Mouse (Mus musculus): ENCODE results near the gene Eif4g1. TPM values are rescaled to one million over a fixed set of nuclear protein-coding genes. Genes with fewer than 3 reads are reported as not detected.

Gene Eif4g1
- total RNA-seq, 2 experiments from 2014 or later, result 356 to 390 TPM

DNA sequence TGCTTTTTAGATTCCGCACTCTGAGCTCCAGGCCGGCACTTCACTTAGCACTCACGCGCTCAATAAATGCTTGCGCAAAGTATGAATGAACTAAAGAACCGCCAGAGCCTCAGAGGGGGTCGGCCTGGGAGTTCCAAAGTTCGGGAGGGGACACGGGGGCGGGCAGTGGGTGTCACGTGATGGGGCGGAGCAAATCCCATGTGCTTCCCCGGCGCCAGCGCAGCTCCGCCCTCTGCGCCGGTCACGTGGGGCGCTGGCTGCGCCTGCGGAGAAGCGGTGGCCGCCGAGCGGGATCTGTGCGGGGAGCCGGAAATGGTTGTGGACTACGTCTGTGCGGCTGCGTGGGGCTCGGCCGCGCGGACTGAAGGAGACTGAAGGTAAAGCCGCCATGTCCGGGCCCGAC is 4.4 kb downstream of the Eif4g1 start:
- peak; percentile 96 for DNase-seq

DNA sequence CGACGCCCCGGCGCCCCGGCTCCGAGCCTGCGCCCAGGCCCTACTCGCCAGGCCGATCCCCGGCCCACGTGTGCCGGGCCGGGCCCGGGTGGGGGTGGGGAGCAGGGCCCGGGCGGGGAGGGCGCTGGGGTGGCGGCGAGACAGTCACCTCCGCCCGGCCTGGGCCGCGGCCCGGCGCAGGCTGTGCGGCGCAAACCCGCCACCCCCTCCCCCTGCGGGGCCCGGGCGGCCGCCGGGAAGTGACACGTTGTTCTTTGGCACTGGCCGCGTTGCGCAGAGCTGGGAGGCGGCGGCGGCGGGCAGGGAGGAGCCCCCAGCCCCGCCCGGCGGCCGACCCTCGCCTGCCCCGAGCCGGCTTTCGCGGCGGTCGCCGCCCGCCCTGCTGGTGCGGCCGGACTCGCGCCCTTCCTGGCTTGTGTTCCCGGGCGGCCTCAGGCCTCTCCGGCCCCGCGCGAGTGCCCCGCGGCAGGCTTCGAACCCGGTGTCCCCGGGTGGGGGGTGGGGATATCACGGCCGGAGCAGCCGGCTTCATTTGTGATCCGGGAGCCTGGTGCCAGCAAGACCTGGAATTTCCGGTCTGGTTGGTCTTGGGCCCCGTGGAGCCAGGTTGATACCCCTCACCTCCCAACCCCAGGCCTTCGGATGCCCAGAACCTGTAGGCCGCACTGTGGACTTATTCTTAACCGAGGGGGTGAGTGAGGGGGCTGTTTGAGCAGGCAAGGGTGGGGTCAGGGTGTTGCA is 5.0 kb downstream of the Eif4g1 start:
- peak; percentile 77 for DNase-seq

DNA sequence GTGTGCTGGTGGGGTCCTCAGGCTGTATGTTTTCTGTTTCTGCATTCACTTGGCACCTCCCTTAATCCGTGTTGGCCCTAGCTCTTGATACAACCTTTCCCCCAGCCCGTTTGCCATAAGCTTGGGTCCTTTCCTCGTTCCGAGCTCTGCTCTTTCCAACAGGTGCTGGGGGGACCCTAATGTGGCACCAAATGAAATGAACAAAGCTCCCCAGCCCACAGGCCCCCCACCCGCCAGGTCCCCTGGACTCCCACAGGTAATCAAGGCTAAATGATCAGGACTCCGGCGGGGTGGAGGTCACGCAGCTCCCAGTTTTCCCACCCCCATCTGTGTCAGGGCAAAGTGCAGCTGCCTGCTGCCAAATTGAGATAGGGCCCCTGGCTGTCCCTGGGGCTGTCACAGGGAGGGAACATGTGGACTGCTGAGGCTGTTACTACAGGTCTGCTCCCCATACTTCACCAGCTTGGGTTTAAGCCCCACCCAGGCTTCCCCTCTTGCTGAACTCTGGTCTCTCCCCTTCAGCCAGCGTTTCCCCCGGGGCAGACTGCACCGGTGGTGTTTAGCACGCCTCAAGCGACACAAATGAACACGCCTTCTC is 5.7 kb downstream of the Eif4g1 start:
- peak; percentile 41 for DNase-seq

DNA sequence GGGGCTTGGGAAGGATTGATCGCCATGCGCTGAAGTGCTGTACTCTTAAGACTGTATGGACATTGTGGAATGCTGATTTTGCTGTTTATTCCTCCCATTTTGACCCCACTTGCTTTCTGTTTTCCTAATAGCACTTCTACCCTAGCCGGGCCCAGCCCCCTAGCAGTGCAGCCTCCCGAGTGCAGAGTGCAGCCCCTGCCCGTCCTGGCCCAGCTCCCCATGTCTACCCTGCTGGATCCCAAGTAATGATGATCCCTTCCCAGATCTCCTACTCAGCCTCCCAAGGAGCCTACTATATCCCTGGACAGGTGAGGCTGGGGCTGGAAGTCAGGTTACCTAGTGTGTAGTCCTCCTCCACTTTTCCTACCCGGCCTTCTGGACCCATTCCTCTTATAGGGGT is 7.1 kb downstream of the Eif4g1 start:
- no peak for DNase-seq

DNA sequence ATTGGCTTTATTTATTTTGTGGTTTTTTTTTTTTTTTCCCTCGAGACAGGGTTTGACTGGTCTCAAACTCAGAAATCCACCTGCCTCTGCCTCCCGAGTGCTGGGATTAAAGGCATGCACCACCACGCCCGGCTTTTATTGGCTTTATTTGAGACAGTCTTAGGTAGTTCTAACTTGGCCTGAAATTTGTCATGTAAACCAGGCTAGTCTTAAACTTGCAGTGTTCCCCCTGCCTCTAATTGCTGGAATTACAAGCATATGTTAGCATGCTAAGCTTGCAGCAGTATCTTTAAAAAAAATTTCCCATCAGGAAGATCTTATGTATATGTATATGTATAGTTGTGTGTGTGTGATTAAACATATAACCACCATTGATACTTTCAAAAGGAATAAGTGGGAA is 8.6 kb downstream of the Eif4g1 start:
- no peak for DNase-seq

DNA sequence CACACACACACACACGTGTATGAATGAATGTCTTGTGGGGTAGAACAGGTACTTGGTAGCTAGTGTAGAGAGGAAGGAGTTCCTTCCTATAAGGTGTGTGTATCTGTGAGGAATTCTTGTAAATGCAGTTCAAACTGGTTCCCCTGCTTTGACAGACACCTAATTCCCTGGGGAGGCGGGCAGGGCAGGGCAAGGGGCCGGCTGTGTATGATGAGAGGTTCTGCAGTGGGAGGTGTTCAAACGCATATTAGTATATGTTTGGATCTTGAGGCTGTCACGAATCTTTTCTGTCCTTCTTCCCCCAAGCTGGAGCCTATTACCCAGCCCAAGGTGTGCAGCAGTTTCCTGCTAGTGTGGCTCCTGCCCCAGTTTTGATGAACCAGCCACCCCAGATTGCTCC is 9.3 kb downstream of the Eif4g1 start:
- no peak for DNase-seq

DNA sequence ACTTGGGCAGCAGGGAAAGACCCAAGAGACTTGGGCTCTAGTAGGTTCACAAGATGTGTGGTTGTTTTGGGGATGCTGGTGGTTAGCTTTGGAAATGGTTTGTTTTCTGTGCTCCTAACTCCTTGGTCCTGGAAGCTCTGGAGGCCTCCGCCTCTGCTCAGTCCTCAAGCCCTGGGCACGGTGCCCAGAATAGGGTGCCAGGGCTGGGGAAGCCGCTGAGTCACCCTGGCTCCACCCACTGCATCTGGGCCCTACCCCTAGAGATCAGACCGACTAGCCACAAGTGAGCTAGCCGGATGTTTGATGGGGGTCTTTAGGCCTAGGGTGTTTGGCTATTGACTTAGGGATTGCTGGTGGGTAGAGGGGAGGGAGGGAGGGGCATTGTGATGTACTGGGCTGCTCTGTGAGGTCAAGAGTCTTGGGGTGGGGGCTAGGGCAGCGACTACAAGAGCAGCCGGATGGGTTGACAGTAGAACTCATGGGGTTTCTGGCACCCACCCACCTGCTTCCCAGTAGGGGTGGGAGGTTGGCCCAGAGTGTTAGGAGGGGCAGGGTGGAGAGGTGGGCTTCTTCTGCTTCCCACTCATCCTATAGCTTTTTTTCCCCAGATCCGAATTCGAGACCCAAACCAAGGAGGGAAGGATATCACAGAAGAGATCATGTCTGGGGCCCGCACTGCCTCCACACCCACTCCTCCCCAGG is 10.0 kb downstream of the Eif4g1 start:
- DNase-seq, result peak; percentile 90

DNA sequence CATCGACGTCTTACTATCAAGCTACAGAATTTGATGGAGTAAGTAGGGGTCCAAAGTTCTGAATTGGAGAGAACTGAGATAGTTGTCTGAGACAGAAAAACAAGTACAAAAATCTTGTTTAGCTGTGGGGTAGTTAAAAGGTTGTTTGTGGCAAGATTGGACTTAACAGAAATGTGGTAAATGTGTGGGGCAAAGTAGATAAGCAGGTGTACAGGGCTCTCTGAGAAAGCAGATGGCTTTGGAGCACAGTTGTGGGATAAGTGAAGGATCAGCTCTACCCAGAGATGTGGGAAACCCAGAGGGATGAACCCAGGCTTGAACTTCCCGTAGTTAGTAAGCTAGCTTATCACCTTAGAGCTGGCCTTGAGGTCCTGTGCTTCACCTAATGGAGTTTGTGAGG is 22.7 kb downstream of the Eif4g1 start:
- DNase-seq, result no peak

DNA sequence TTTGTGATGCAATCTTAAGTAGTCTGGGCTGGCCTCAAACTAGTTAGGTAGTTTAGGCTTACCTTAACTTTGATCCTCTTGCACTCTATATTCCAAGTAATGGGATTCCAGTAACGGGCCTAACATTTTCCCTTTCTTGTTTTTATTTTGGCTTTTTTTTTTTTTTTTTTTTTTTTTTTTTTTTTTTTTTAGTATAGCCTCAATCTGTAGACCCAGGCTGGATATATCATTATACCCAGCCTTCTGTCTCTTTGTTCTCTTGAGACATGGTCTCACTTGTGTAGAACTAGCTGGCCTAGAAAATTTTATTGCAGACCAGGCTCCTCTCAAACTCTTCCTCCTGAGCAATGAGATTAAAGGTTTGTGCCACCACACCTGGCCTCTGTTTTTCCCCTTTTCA is 23.5 kb downstream of the Eif4g1 start:
- DNase-seq, result no peak

DNA sequence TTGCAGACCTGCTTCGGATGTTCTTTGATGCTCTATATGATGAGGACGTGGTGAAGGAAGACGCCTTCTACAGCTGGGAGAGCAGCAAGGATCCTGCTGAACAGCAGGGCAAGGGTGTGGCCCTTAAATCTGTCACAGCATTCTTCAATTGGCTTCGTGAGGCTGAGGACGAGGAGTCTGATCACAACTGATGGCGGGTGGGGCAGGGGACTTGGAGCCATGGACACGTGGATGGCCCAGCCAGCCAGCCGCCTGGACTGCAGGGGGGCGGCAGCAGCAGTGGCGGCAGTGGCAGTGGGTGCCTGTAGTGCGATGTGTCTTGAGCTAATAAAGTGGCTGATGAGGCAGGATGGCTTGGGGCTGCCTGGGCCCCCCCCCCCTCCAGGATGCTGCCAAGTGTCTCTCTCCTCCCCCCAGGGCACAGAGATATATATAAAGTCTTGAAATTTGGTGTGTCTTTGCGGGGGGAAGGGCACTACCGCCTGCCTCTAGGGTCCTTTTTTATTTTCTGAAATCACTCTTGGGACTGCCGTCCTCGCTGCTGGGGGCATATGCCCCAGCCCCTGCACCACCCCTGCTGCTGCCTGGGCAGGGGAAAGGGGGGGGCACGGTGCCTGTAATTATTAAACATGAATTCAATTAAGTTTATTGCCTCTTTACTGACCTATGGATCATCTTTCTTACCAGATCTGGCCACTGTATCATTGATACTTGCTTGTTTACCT is 24.3 kb downstream of the Eif4g1 start:
- peak; percentile 20 for DNase-seq

DNA sequence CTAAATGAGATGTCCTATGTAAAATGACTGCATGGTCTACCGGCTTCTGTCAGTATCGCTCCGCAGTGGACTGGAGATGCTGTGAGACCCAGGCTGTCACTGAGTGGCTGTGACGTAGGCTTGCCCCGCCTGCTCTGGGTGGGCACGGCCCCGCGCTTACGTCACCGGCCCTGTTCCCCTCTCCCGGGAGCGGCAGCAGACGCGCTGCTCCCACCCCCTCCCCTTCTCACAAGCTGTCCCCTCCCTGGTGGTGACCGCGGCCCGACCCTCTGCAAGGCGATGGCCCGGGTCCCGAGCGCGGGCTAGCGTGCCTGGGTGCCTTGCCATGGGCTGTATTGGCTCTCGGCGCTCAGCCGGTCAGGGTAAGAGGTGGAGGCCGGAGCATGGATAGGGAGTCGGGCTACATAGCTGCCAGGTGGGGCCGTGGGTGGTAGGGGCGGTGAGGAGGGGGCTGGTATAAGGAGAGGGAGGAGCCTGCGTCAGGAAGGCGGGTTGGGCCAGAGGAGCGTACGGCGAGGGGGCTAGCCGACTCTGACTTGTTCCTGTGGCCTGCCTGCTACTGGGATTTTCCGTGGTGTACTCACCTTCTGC is 25.1 kb downstream of the Eif4g1 start, which contains the start of gene Fam131a:
Gene Fam131a, plus strand, starts transcription at position 131 of the 591 bp plus-strand sequence.
- DNase-seq, result peak; percentile 90

DNA sequence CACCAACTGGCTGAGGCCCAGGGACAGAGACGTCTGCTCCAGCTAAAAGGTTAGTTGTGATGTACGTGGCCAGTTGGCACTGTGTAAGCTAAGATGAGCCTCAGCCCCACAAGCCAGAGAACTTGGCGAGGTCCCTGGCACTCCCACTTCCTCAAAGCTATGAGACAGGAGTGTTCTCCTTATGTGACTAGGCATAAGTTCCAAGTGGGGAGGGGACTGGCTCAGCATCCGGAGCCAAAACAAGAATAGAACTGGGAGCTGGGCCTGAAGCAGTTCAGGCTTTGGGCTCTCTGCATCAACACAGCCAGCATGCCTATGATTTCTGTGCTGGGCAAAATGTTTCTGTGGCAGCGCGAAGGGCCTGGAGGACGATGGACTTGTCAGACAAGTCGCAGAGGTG is 26.7 kb downstream of the Eif4g1 start:
- peak; percentile 80 for DNase-seq

DNA sequence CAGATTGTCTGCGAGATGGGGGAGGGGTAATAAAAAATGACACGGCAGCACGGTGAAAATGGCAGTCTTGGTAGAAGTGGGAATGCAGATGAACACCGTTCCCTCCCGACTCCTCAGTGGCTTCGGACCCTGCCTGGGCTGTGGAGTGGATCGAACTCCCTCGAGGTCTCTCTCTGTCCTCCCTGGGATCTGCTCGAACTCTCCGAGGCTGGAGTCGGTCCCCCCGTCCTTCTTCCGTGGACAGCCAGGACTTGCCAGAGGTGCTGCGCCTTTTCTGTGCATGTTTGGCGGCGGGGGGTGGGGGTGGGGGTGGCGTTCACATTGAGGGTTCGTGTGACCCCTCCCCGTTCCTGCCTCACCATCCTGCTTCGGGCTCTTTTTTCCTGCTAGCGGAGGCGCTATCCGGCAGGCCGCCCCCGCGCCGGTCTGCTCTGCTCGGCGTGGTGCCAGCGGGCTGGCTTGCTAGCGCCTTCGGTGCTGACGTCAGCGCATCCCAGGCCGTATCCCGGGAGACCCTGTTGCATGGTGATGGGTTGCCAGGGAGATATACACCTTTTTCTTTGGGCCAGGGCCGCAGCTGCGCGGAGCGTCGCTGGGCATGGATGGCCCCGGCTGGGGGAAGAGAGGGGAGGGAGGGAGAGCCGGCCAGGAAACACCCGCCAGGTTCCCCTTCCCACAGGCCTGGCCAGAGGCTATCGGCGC is 27.7 kb downstream of the Eif4g1 start:
- peak; percentile 82 for DNase-seq

DNA sequence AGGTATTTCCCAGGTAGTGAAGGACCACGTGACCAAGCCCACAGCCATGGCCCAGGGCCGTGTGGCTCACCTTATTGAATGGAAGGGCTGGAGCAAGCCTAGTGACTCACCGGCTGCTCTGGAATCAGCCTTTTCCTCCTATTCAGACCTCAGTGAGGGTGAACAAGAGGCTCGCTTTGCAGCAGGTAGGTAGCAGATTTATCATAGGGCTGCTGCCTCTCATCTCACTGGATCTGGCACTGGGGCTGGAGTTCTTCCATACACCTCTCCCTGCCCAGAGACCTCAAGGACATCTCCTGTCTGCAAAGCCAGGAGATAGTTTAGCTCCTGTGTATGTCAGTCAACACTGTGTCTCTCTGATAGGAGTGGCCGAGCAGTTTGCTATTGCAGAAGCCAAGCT is 31.2 kb downstream of the Eif4g1 start:
- no peak for DNase-seq

DNA sequence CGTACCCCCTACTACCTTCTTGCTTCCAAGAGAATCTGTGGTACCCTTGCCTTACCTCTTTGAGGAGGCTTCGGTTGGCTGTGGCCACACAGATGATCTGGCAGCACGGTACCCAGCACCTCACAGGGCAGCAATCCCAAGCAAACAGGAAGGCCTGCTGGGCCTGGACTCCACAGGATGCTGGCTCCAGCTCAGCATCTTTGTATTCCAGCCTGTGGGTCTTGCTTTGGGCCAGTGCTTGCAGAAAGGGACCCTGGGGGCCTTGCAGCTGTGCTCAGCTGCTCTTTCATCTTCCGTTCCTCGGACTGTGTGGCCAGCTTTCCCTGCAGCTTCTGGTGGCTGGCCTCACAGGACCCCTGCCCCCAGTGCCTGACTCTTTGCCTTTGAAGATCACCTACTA is 31.9 kb downstream of the Eif4g1 start:
- no peak for DNase-seq

DNA sequence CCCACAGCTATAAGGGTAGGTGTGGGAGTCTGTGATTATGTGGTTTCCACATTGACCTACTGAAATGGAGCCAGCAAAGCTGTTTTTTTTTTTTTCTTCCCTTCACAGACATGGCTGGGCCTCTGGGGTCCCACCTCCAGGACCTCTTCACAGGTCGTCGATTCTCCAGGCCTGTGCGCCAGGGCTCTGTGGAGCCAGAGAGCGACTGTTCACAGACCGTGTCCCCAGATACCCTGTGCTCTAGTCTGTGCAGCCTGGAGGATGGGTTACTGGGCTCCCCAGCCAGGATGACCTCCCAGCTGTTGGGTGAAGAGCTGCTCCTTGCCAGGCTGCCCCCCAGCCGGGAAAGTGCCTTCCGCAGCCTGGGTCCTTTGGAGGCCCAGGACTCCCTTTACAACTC is 33.2 kb downstream of the Eif4g1 start:
- DNase-seq, result no peak

DNA sequence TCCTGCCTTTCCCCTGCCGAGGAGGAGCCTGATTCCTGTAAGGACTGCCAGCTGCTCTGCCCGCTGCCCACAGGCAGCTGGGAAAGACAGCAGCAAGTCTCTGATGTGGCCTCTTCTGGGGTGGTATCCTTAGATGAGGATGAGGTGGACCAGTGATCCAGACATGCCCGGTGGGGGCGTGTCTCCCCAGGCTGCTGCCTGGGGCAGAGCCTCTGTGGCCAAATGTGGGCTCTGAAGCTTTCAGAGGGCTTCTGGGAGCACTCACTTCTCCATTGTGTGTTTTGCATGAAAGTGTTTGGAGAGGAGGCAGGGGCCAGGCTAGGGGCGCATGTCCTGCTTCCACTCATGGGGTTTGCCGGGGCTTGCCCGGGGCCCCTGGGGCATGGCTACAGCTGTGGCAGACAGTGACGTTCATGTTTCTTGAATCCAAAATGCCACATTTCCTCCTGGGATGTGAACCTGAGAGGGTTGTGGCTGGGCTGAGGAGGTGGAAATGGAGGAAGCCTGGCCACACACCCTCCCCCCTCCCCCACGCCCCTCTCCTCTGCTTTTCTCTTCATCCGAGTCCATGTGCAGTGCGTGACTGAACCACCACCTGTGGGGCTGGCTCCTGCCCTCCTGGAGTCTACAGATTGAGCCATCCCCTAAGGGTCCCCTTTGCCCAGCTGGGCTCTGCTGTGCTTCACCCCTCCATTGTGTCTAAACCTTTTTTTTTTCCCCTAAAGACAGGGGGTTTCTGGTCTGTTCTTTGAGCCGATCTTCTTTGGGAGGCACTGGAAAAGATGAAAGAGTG is 33.8 kb downstream of the Eif4g1 start:
- no peak for DNase-seq

DNA sequence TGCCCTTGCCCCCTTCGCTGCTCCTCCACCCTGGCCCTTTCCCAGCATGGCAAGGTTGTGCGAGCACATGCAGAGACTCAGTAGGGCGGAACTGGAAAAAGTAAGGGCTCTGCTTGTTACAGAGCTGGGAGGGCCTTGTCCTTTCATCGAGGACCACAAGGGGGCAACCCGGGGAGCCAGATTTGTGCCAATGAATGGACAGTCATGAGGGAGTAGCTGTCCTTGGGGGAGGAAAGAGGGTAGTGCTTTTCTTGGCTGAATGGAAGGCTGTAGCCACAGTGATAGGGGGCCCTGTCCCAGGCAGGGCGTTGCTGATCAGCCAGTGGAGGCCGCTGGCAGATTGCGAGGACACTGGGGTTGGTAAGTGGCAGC is 34.4 kb downstream of the Eif4g1 start:
- peak; percentile 45 for DNase-seq

DNA sequence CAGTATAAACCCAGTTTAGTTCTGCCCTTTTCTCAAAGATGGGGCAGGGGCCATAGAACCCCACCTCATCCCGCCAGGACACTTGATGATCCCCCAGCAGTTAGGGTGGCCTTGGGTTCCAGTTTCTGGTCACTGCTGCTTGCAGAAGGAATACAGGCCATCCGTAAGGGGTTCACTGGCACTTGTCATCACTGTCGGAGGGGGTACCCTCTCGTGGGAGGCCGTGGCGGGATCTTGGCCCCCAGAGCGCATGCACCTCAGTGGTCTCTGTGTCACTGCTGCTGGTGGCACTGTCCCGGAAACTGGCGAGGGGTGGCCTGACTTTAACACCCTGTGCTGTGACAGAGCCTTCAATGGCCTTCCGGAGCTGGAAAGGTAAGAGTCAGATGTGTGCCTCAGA is 35.0 kb downstream of the Eif4g1 start:
- no peak for DNase-seq

DNA sequence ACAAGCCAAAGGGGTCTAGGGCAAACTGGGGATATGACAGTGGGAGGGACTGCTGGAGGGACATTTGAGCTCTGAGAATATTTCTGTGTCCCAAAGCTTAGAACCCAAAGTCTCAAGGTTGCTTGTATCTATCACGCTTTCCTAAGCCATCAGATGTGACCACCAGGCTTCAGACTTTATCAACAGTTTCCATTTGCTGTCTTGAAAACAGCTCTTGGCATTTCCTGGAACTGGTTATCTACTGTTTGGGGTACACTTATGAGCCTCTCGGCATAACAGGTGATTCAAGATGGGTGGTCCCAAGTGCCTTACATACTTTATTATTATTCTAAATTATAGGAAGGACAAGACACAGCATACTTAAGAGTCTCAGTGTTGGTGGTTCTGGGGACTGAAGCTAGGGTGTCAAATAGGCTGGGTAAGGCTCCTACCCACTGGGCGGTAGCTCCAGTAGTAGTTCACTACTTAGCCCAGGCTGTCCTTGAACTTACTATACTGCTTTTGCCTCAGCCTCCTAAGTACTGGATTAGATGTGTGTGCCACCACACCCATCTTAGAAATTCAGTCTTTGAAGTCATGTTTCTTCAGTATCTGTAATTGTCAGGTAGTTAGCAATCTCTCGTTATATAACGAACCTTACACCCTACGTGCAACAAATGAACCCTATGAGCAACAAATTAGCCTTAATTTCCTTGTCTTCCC is 35.7 kb downstream of the Eif4g1 start:
- DNase-seq, result no peak
